Mouse (Mus musculus) cerebellum, postnatal 10 days (tissue): Measurements from ENCODE around the gene Ccpg1os.
A peak's percentile ranks its signal among the peaks of the same experiment; 100 is the strongest.

ENCODE experiments used
- DNase-seq, 2 experiments: peaks; one replicate each; pipeline ENCODE4 v3.0.0; 2021; ENCODE audit warnings: mixed read lengths in 2 of 2

Ccpg1os gene

DNA sequence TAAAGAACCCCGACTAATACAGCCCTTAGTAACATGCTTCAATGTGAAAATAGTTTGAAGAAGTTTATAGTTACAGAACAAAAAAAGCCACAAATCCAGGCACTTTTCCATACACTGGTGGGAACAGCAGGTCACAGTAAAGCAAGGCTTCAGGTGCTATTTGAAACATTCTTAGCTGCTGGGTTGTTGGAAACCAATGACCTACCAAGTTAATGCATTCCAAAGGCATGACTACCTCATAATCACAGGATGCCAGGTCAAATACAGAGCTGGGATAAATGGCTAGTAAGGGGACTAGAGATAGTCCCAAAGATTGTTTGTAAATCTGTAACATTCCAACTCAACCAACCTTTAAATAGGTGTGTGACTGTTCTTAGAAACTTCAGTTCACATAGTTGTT is 9.9 kb downstream of the Ccpg1os start:
- no peak for DNase-seq

- no peak for DNase-seq
Measured at GRCm38 (mm10) chr9:72974734-72975133, 10.4 kb downstream of the Ccpg1os start.

DNA sequence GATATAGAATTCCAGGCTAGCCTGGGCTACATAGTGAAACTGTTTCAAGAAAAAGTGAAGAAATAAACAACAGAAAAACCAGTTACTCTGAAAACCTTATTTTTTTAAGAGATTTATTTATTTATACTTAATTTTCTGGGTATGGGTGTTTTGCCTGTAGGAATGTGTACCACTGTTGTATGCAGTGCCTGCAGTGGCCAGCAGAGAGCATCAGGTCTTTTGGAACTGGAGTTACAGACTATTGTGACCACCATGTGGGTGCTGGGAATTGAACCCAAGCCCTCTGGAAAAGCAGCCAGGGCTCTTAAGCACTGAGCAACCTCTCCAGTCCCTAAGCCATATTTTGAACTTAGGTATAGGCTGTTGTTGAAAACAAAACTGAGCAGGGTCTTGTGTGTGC is 12.2 kb downstream of the Ccpg1os start:
- DNase-seq = no peak

DNA sequence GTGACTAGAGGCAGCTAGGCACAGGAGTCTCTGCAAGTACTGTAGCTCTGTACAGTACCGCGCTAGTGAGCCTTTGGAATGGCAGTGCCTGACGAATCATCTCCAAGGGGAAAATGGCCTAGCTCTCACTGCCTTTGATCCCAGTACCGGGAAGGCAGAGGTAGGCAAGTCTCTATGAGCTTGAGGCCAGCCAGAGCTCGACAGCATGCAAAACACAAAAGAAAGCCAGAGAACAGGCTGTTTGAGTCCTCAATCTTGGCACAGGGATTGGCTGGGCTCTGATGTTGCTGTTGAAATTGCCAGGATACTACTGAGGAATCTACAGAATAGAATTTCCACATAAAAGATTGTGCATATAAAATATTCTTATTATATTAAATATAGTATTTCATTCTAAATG is 12.7 kb downstream of the Ccpg1os start:
- DNase-seq = no peak

GRCm38 (mm10) chr9:72969874-72970273 is 15.3 kb downstream of the Ccpg1os start:
- DNase-seq = no peak

GRCm38 (mm10) chr9:72968349-72969061 is 16.7 kb downstream of the Ccpg1os start:
- DNase-seq = peak; percentile 62 to 75

DNA sequence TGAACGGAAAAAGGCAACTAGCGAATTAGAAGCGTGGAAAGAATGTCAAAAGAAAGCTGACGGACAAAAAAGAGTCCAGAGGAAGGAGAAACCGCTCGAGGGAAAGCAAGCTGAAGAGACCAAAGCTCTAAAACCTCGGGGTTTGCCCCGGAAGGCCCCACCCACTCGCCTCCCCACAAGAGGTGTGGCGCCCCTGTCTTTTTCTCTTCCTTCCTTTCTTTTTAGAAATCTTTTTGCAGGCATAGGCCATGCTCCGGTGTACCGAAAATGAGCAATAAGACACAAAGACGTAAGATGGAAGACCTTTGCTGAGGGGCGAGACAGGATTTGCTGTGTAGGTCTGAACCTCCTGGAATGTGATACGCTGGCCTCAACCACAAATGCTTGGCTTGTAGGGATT is 23.2 kb downstream of the Ccpg1os start:
- no peak for DNase-seq

GRCm38 (mm10) chr9:72961346-72961745 is 23.8 kb downstream of the Ccpg1os start:
- no peak for DNase-seq

DNA sequence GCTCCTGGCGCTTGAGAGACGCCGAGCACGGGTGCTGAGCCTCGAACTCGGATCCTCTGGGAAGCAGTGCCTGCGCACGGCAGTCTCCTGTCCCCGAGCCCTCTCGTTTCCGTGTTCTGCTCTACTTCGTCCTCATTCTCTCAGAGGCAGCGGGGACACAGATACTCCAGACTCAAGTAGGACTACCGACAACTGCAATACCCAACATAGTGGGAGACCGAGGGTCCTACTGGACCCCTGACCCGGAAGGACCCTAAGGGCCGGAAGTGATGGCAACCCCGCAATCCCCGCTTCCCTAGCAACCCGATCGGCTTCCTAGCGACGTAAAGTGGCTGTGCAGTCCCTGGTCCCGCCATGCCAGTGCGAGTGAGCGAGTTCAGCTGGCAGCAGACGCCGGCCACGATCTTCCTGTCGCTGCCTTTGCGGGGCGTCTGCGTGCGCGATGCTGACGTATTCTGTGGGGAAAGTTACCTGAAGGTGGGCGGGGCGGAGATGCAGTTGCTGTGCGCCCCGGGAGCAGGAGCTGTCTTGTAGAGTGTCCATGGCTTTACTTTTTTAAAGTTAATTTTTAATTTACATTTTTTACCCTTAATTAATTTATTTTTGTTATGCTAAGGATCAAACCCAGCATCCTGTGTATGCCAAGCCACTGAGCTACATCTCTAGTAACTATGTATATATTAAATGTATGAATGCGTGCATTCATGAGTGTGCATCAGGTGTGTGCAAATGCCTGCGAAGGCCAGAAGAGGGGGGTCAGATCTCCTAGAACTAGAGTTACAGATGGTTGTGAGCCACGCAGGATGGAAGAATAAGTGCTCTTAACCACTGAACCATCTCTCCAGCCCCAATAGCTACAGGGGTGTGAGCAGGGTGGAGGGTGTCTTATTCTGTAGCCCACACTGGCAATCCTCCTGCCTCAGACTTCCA is 26.4 kb downstream of the Ccpg1os start, which contains the start of the genes Dyx1c1 and Gm44503:
TSS of gene Dyx1c1 (plus strand) at position 265 of the 930 bp plus-strand sequence.
TSS of gene Gm44503 (plus strand) at position 332 of the 930 bp plus-strand sequence.
- peak; percentile 88 for DNase-seq

- DNase-seq = peak; percentile 64 to 71
Measured at GRCm38 (mm10) chr9:72955546-72955945, 29.6 kb downstream of the Ccpg1os start.

DNA sequence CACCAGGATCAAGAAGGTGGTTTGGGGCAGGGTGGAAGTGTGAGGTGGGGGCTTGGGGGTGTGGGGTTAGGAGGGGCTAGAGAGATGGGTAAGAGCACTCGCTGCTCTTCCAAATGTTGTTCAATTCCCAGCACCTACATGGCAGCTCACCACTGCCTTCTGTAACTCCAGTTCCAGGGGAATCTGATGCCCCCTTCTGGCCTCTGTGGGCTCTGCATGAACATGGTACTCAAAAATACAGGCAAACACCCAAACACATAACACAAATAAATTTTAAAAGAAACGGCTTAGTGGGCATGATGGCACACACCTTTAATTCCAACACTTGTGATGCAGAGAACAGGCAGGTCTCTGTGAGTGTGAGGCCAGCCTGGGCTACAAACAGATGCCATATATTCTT is 30.4 kb downstream of the Ccpg1os start:
- DNase-seq = peak; percentile 37 to 42

DNA sequence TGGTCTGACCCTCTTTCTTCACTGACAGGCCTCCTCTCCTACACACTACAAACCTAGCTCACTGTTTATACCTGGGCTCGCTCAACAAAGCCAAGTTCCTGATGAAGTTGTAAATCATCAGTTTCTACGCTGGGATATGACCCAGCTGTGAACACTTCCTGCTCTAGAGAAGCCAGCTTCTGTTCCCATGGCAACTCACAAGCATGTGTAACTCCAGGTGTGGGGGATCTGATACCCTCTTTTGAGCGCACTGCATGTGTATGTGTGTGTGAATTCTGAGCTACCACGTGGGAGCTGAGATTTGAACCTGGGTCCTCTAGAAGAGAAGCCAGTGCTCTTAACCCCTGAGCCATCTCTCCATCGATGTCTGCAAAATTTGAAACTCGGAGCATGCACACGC is 35.6 kb downstream of the Ccpg1os start:
- DNase-seq = no peak

DNA sequence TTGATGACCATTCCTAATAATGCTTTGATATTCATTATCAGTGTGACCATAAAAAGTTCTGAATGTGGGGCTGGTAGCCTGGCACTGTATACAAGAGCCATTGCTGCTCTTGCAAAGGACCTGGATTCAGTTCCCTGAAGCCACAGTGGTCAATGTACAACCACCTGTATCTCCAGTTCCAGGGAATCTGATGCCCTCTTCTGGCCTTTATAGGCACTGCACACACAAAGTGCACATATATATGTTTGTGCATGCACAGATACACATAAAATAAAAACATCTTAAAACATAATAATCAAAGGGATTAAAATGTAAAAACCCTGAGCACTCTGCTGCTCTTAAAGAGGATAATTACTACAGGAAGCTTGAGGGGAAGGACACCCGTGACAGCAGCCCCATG is 38.2 kb downstream of the Ccpg1os start:
- DNase-seq = no peak

GRCm38 (mm10) chr9:72944286-72944685 is 40.9 kb downstream of the Ccpg1os start:
- DNase-seq = no peak

DNA sequence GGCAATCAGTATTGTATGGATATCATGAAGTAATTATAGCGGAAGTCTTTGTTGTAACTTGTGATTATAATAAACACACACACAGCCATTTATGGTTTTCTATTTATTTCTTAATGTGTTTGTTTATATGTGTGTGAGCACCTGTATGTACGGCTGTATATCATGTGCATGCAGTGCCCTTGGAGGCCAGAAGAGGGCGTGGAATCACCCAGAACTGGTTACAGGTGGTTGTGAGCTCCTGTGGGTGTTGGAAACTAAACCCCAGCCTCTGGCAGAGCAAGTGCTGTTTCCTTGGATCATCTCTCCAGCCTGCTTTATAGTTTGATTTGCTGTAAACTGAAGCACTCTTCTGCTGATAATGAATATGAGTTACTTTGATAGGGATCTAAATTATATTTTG is 41.8 kb downstream of the Ccpg1os start:
- peak; percentile 29 to 31 for DNase-seq

DNA sequence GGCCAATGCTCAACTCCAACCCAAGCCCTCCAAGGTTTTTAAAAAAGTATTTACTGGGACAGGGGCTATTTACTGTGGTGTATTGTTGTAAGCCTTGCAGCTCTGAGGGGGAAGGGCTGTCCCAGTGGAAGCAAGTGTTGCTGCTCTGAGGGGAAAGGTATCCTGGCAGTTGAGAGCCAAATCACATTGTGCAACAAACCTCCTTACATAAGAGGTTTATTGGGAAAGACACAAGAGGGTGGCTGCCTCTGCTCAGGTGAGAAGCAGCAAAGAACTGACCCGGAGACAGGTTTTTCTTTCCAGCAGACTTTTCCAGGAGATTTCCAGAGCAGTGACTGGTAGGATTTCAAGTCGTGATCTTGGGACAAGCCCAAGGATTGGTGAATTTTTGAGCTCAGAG is 48.9 kb downstream of the Ccpg1os start:
- no peak for DNase-seq

DNA sequence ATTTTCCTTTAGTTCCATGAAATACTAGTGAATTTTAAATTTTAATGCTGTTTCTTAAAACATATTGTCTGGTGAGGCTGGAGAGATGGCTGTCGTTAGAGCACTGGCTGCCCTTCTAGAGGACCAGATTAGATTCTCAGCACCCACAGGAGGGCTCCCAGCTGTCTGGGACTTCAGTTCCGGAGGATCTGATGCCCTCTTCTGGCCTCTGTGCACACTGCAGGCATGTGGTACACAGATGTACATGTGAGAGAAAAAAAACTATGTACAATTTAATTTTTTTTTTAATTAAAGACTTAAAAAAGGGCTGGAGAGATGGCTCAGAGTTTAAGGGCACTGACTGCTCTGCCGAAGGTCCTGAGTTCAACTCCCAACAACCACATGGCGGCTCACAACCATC is 49.9 kb downstream of the Ccpg1os start:
- peak; percentile 36 to 42 for DNase-seq

- no peak for DNase-seq
Measured at GRCm38 (mm10) chr9:72931166-72931790, 53.9 kb downstream of the Ccpg1os start.
